In genomic region chr11:35667428-35667827, GRCm38 (mm10) we compare ENCODE assay signal across 8 mouse cellular contexts.
DNase-seq lines count a peak whose midpoint lies in the region; ATAC-seq and TF ChIP-seq lines count a peak whose summit lies in the region.
"Had no signal": no experiment of that assay in that cellular context is flagged by ENCODE, and none has a peak within 500 bp of the region (broad histone marks: within the 10 kb centered on the region; RNA-seq: fewer than 3 reads in every experiment).

No protein-coding gene starts in this region.

- WGBS in lung, adult 2 months = 58% methylated on average over 3 of the region's 3 CpGs

- H3K4me1 ChIP-seq in lung, adult 2 months (ENCODE audit: control insufficient read depth, insufficient read depth, low read length) = no peaks in the 10 kb centered on the region
- H3K4me1 ChIP-seq: liver, embryonic 15.5 days had no signal

- TF ChIP-seq CTCF in lung, adult 2 months (IDR thresholded peaks at IDR 0.05; ENCODE audit: insufficient read depth, low read length) = peak; percentile 17; the same call in 1 of the 2 replicates

- peak; percentile 98 for ATAC-seq in granulocyte monocyte progenitor cell, adult 5-6 weeks (replicated peaks; ENCODE audit: poor library complexity, severe bottlenecking)

- DNase-seq in lung, adult 2 months = no peak
- DNase-seq in lung, postnatal 25 days (ENCODE audit: low spot score) = no peak
- DNase-seq in adrenal gland, postnatal 10 days = peak; percentile 45
- DNase-seq in retina, postnatal 1 day = peak; percentile 57
- no peak for DNase-seq in right cerebral cortex, postnatal 14 days
- no peak for DNase-seq in right cerebral cortex, adult 18-20 months

- H3K4me3 ChIP-seq in lung, adult 2 months (replicated peaks; ENCODE audit: extremely low read depth, low read depth, low read length) = no peak overlapping the region
- H3K4me3 ChIP-seq: liver, embryonic 15.5 days had no signal

- TF ChIP-seq POLR2A in lung, adult 2 months (IDR thresholded peaks at IDR 0.05; ENCODE audit: borderline replicate concordance, extremely low read depth, low read depth, low read length) = no peak

Comparison
In these comparisons a context has a peak if more than half of its experiments do, and no peak if none do; other contexts are left out.
1. DNase-seq: peak in adrenal gland, postnatal 10 days (single experiment) and retina, postnatal 1 day (single experiment); none in lung, adult 2 months (single experiment), lung, postnatal 25 days (single experiment), right cerebral cortex, postnatal 14 days (single experiment) and right cerebral cortex, adult 18-20 months (single experiment).